In the genomic region with DNA sequence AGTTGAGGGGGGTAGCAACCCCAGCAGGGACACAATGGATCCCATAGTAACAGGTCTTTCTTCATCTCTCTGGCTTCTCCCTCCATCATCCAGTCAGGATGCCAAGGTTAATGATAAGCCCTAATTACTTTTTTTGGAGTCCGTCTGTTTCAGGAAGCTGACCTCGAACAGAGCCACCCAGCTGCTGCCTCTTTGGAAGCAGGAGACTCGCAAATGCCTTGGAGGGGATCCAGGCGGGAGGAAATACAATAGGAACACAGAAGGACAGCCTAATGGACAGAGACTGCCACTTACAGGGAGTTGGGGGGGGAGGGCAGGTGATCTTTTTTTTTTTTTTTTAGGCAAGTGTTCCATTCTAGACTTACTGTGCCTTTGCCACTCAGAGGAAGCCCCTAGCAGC, we compare ENCODE assay signal across 12 mouse cellular contexts. TPM values are rescaled to one million over a fixed set of nuclear protein-coding genes. Genes with fewer than 3 reads are reported as not detected.
DNase-seq lines count a peak whose midpoint lies in the region; ATAC-seq and TF ChIP-seq lines count a peak whose summit lies in the region.
"Had no signal": no experiment of that assay in that cellular context is flagged by ENCODE, and none has a peak within 500 bp of the region (broad histone marks: within the 10 kb centered on the region; RNA-seq: fewer than 3 reads in every experiment).

No protein-coding gene starts in this region.

- no peak overlapping the region for H3K27ac ChIP-seq in hindbrain, embryonic 11.5 days (ENCODE audit: low read depth, low read length)
- no peak overlapping the region for H3K27ac ChIP-seq in hindbrain, embryonic 13.5 days
- peak overlapping the region; percentile 48; the same call in 1 of the 2 replicates for H3K27ac ChIP-seq in cerebellum, adult 2 months (ENCODE audit: insufficient read depth, low read length)
- H3K27ac ChIP-seq: hindbrain, embryonic 10.5 days had no signal

- no peak overlapping the region for H3K4me2 ChIP-seq in hindbrain, embryonic 11.5 days (replicated peaks; ENCODE audit: low read depth, low read length)
- no peak overlapping the region for H3K4me2 ChIP-seq in hindbrain, embryonic 13.5 days

- WGBS in hindbrain, embryonic 11.5 days: 30% methylated on average over 4 of the region's 4 CpGs
- 20% methylated on average over 4 of the region's 4 CpGs for WGBS in hindbrain, embryonic 13.5 days
- 2% methylated on average over 4 of the region's 4 CpGs for WGBS in cerebellum, adult 2 months

- no peaks in the 10 kb centered on the region for H3K36me3 ChIP-seq in hindbrain, embryonic 11.5 days (ENCODE audit: control insufficient read depth, insufficient read depth, low read length)
- H3K36me3 ChIP-seq in hindbrain, embryonic 13.5 days: no peaks in the 10 kb centered on the region
- H3K36me3 ChIP-seq: hindbrain, embryonic 10.5 days had no signal

- TF ChIP-seq POLR2A in cerebellum, adult 2 months (IDR thresholded peaks at IDR 0.05; ENCODE audit: borderline replicate concordance, insufficient read depth, low read length): no peak

- peak; percentile 2 for DNase-seq in hindbrain, embryonic 11.5 days (ENCODE audit: low spot score)
- peak; percentile 73 for DNase-seq in retina, postnatal 1 day
- no peak for DNase-seq in retina, embryonic 14.5 days (ENCODE audit: low spot score)
- DNase-seq in cerebellum, adult 2 months: peak; percentile 82 to 94
- peak; percentile 60 to 76 for DNase-seq in layer of hippocampus, postnatal 14 days (ENCODE audit: low spot score in 2 of 2)

- no peak overlapping the region for H3K4me3 ChIP-seq in hindbrain, embryonic 11.5 days (ENCODE audit: low read depth, low read length)
- no peak overlapping the region for H3K4me3 ChIP-seq in hindbrain, embryonic 13.5 days
- H3K4me3 ChIP-seq in cerebellum, adult 2 months (replicated peaks; ENCODE audit: insufficient read depth, low read depth, low read length): no peak overlapping the region
- H3K4me3 ChIP-seq: hindbrain, embryonic 10.5 days had no signal

- no peaks in the 10 kb centered on the region for H3K9me3 ChIP-seq in hindbrain, embryonic 11.5 days (ENCODE audit: control insufficient read depth, low read length)
- no peaks in the 10 kb centered on the region for H3K9me3 ChIP-seq in hindbrain, embryonic 13.5 days
- H3K9me3 ChIP-seq: hindbrain, embryonic 10.5 days had no signal

- TF ChIP-seq CTCF in cerebellum, adult 2 months (IDR thresholded peaks at IDR 0.05; ENCODE audit: borderline replicate concordance, insufficient read depth, low read depth, low read length): no peak

- ATAC-seq in hindbrain, embryonic 11.5 days (ENCODE audit: low FRiP score): no peak
- ATAC-seq in hindbrain, embryonic 13.5 days (ENCODE audit: low FRiP score): no peak
- no peak for ATAC-seq in CD4-positive, CD25-positive, alpha-beta regulatory T cell, adult 4 months
- no peak for ATAC-seq in erythroid progenitor cell, adult 5-6 weeks (replicated peaks; ENCODE audit: low FRiP score, poor library complexity, severe bottlenecking)

- no peaks in the 10 kb centered on the region for H3K4me1 ChIP-seq in hindbrain, embryonic 11.5 days (replicated peaks; ENCODE audit: control insufficient read depth, insufficient read depth, low read length)
- peaks cover 25% of the 10 kb centered on the region for H3K4me1 ChIP-seq in hindbrain, embryonic 13.5 days (replicated peaks)
- peaks cover 65% of the 10 kb centered on the region for H3K4me1 ChIP-seq in cerebellum, adult 2 months (ENCODE audit: control insufficient read depth, insufficient read depth, low read length)
- H3K4me1 ChIP-seq: hindbrain, embryonic 10.5 days had no signal

- no peaks in the 10 kb centered on the region for H3K27me3 ChIP-seq in hindbrain, embryonic 11.5 days (ENCODE audit: control insufficient read depth, insufficient read depth, low read length)
- peaks cover 6% of the 10 kb centered on the region; the same call in 1 of the 2 replicates for H3K27me3 ChIP-seq in hindbrain, embryonic 13.5 days
- H3K27me3 ChIP-seq in cerebellum, adult 2 months (ENCODE audit: control insufficient read depth, insufficient read depth, low read length): no peaks in the 10 kb centered on the region

- no peak overlapping the region for H3K9ac ChIP-seq in hindbrain, embryonic 11.5 days (ENCODE audit: low read depth, low read length)
- no peak overlapping the region for H3K9ac ChIP-seq in hindbrain, embryonic 13.5 days

RNA-seq across cellular contexts. Expression of a gene that starts 40.2 kb away (rescaled TPM):
- polyA plus RNA-seq in hindbrain, embryonic 11.5 days (2014; fragmentation: Nextera tagmentation; extraction: Ambion mirVana): 2.1 and 2.6 TPM in 2 replicates
- polyA plus RNA-seq in hindbrain, embryonic 13.5 days (2015; fragmentation: Nextera tagmentation; extraction: Ambion mirVana): 15.0 and 16.1 TPM in 2 replicates
- polyA plus RNA-seq in cerebellum, adult 2 months (2012; rRNA removed): 277 and 287 TPM in 2 replicates
- 100 to 1,000 TPM; 178 TPM for total RNA-seq in layer of hippocampus, postnatal 14 days (2021)
- not detected for polyA plus RNA-seq in CD4-positive, CD25-positive, alpha-beta regulatory T cell, adult 4 months (2017; shearing (Covaris generic))
- total RNA-seq in erythroid progenitor cell, adult 5-6 weeks (2015; ENCODE audit: low replicate concordance): not detected in 2 replicates
- total RNA-seq in erythroid progenitor cell, adult 5-6 weeks (2017; ENCODE audit: low replicate concordance): not detected in 2 replicates
- total RNA-seq: CH12.LX; liver, adult 2 months had no signal
- polyA plus RNA-seq: liver, adult 2 months had no signal

RNA-seq across cellular contexts. Expression of a gene that starts 55.4 kb away (rescaled TPM):
- polyA plus RNA-seq in hindbrain, embryonic 11.5 days (2014; fragmentation: Nextera tagmentation; extraction: Ambion mirVana): not detected in 2 replicates
- not detected in 2 replicates for polyA plus RNA-seq in hindbrain, embryonic 13.5 days (2015; fragmentation: Nextera tagmentation; extraction: Ambion mirVana)
- not detected in 2 replicates for polyA plus RNA-seq in cerebellum, adult 2 months (2012; rRNA removed)
- not detected for total RNA-seq in layer of hippocampus, postnatal 14 days (2021)
- polyA plus RNA-seq in CD4-positive, CD25-positive, alpha-beta regulatory T cell, adult 4 months (2017; shearing (Covaris generic)): not detected
- not detected in 2 replicates for total RNA-seq in erythroid progenitor cell, adult 5-6 weeks (2015; ENCODE audit: low replicate concordance)
- total RNA-seq in erythroid progenitor cell, adult 5-6 weeks (2017; ENCODE audit: low replicate concordance): not detected in 2 replicates
- total RNA-seq: CH12.LX; liver, adult 2 months had no signal
- polyA plus RNA-seq: hindbrain, embryonic 10.5 days; liver, adult 2 months; testis, adult 2 months had no signal

Comparison
In these comparisons a context has a peak if more than half of its experiments do, and no peak if none do; other contexts are left out.
1. RNA of a gene that starts 40.2 kb away (polyA plus RNA-seq): 277 to 287 TPM in cerebellum, adult 2 months; 15.0 to 16.1 TPM in hindbrain, embryonic 13.5 days, 2.1 to 2.6 TPM in hindbrain, embryonic 11.5 days and not detected in CD4-positive, CD25-positive, alpha-beta regulatory T cell, adult 4 months; every median in the first group is over 10 times any median in the second.